Comparison of ENCODE assay signal across 8 mouse cellular contexts in the genomic region with DNA sequence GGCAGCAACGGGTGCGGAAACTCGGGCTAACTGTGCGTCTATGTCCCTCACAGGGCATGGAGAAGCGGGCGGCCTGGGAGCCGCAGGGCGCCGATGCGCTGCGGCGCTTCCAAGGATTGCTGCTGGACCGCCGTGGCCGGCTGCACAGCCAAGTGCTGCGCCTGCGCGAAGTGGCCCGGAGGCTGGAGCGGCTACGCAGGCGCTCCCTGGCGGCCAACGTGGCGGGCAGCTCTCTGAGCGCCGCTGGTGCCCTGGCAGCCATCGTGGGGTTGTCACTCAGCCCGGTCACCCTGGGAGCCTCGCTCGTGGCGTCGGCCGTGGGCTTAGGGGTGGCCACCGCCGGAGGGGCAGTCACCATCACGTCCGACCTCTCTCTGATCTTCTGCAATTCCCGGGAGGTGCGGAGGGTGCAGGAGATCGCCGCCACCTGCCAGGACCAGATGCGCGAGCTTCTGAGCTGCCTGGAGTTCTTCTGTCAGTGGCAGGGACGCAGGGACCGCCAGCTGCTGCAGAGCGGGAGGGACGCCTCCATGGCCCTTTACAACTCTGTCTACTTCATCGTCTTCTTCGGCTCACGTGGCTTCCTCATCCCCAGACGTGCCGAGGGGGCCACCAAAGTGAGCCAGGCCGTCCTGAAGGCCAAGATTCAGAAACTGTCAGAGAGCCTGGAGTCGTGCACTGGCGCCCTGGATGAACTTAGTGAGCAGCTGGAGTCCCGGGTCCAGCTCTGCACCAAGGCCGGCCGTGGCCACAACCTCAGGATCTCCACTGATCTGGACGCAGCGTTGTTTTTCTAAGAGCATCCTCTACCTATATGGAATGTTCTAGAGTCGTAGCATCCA. TPM values are rescaled to one million over a fixed set of nuclear protein-coding genes. Genes with fewer than 3 reads are reported as not detected.
DNase-seq lines count a peak whose midpoint lies in the region; ATAC-seq and TF ChIP-seq lines count a peak whose summit lies in the region.

No protein-coding gene starts in this region.

- no peak for TF ChIP-seq POLR2A in testis, adult 2 months (IDR thresholded peaks at IDR 0.05; ENCODE audit: control insufficient read depth, low read depth, low read length)

- H3K4me3 ChIP-seq in forebrain, embryonic 15.5 days: peak overlapping the region; percentile 67
- H3K4me3 ChIP-seq in neural tube, embryonic 14.5 days (ENCODE audit: low read depth, low read length): peak overlapping the region; percentile 64
- peak overlapping the region; percentile 76 for H3K4me3 ChIP-seq in testis, adult 2 months (ENCODE audit: control insufficient read depth, low read depth, low read length)

- H3K9me3 ChIP-seq in forebrain, embryonic 15.5 days: no peaks in the 10 kb centered on the region
- H3K9me3 ChIP-seq in neural tube, embryonic 14.5 days (ENCODE audit: control insufficient read depth, low read length): no peaks in the 10 kb centered on the region

- H3K27ac ChIP-seq in forebrain, embryonic 15.5 days (replicated peaks): peak overlapping the region; percentile 33; the same call in 1 of the 2 replicates
- H3K27ac ChIP-seq in neural tube, embryonic 14.5 days (ENCODE audit: low read depth, low read length): peak overlapping the region; percentile 52
- H3K27ac ChIP-seq in testis, adult 2 months (ENCODE audit: control insufficient read depth, insufficient read depth, low read depth, low read length): no peak overlapping the region

- ATAC-seq in forebrain, embryonic 15.5 days (replicated peaks): peak; percentile 85
- peak; percentile 94 for ATAC-seq in neural tube, embryonic 14.5 days (ENCODE audit: low read depth)

- intact Hi-C loops in heart, postnatal 25 days (cut with DNase I): loop anchor here (2.0 kb wide), 1 partner anchor 25 kb away; no protein-coding TSS in a partner anchor

- 3% methylated on average over 61 of the region's 62 CpGs for WGBS in forebrain, embryonic 15.5 days
- WGBS in neural tube, embryonic 14.5 days: 2% methylated on average over 62 of the region's 62 CpGs

- H3K4me1 ChIP-seq in forebrain, embryonic 15.5 days: peaks cover 19% of the 10 kb centered on the region
- H3K4me1 ChIP-seq in neural tube, embryonic 14.5 days (ENCODE audit: control insufficient read depth, insufficient read depth, low read length): 0 out of 2 replicates have a peak, but pooled peaks cover 4% of the 10 kb centered on the region
- H3K4me1 ChIP-seq in testis, adult 2 months (ENCODE audit: control insufficient read depth, insufficient read depth, low read length): peaks cover 5% of the 10 kb centered on the region; the same call in 1 of the 2 replicates

- no peak for TF ChIP-seq CTCF in testis, adult 2 months (IDR thresholded peaks at IDR 0.05; ENCODE audit: control insufficient read depth, insufficient read depth, insufficient replicate concordance, low read depth, low read length)

- no peaks in the 10 kb centered on the region for H3K27me3 ChIP-seq in forebrain, embryonic 15.5 days
- no peaks in the 10 kb centered on the region for H3K27me3 ChIP-seq in neural tube, embryonic 14.5 days (ENCODE audit: control insufficient read depth, insufficient read depth, low read length)
- H3K27me3 ChIP-seq in testis, adult 2 months (ENCODE audit: control insufficient read depth, insufficient read depth, low read length): no peaks in the 10 kb centered on the region

- H3K36me3 ChIP-seq in forebrain, embryonic 15.5 days: no peaks in the 10 kb centered on the region
- no peaks in the 10 kb centered on the region for H3K36me3 ChIP-seq in neural tube, embryonic 14.5 days (ENCODE audit: control insufficient read depth, insufficient read depth, low read length)
- H3K36me3 ChIP-seq in testis, adult 2 months (ENCODE audit: control insufficient read depth, insufficient read depth, low read length): no peaks in the 10 kb centered on the region

- peak overlapping the region; percentile 85 for H3K4me2 ChIP-seq in forebrain, embryonic 15.5 days (replicated peaks)
- peak overlapping the region; percentile 90 for H3K4me2 ChIP-seq in neural tube, embryonic 14.5 days (ENCODE audit: low read depth, low read length)

- peak overlapping the region; percentile 61 for H3K9ac ChIP-seq in forebrain, embryonic 15.5 days (replicated peaks)
- H3K9ac ChIP-seq in neural tube, embryonic 14.5 days (replicated peaks; ENCODE audit: low read depth, low read length): peak overlapping the region; percentile 72

- peak; percentile 85 for DNase-seq in ES-CJ7 (ENCODE audit: low read depth, low spot score)
- DNase-seq in cerebellum, adult 11-12 months: peak; percentile 91
- DNase-seq in heart, postnatal 25 days (ENCODE audit: low spot score): peak; percentile 83
- DNase-seq in layer of hippocampus, adult 11-12 months (ENCODE audit: low spot score): peak; percentile 89
- peak; percentile 86 to 92 for DNase-seq in lung, adult 18-20 months

RNA-seq across cellular contexts. Expression of a gene that starts 2.2 kb away (rescaled TPM):
- polyA plus RNA-seq in forebrain, embryonic 15.5 days (2015; fragmentation: Nextera tagmentation; extraction: Ambion mirVana): 3.5 and 3.8 TPM in 2 replicates
- 1 to 10 TPM; 7.0 to 8.2 TPM for total RNA-seq in heart, postnatal 25 days (2021)
- 3.8 TPM in 2 replicates for polyA plus RNA-seq in neural tube, embryonic 14.5 days (2014; fragmentation: Nextera tagmentation; extraction: Ambion mirVana)
- polyA plus RNA-seq in testis, adult 2 months (2012; rRNA removed): 0.48 and 0.75 TPM in 2 replicates

RNA-seq across cellular contexts. Expression of a gene that starts 27.7 kb away (rescaled TPM):
- polyA plus RNA-seq in forebrain, embryonic 15.5 days (2015; fragmentation: Nextera tagmentation; extraction: Ambion mirVana): 89.0 and 91.8 TPM in 2 replicates
- total RNA-seq in heart, postnatal 25 days (2021): 10 to 100 TPM; 38.4 to 42.4 TPM
- polyA plus RNA-seq in neural tube, embryonic 14.5 days (2014; fragmentation: Nextera tagmentation; extraction: Ambion mirVana): 70.3 and 76.7 TPM in 2 replicates
- 18.8 and 20.3 TPM in 2 replicates for polyA plus RNA-seq in testis, adult 2 months (2012; rRNA removed)
